Mouse (Mus musculus) heart, embryonic 15.5 days (tissue): ENCODE measurements around the gene Sept14. TPM values are rescaled to one million over a fixed set of nuclear protein-coding genes. Genes with fewer than 3 reads are reported as not detected.
"Not testable (repeated sequence)": the region's sequence is repeated elsewhere in the genome, so short reads cannot be mapped to it uniquely, and the experiment has no call there.

Experiments
- ATAC-seq: fragments of 200-750 bp; cut with Nextera tagmentation; replicated peaks from 2 replicates; pipeline ENCODE4 v1.8.0; 2017; ENCODE audit warnings: low read depth, moderate TSS enrichment; ENCODE audit not compliant: insufficient number of reproducible peaks, insufficient read depth, low FRiP score
- H3K27ac ChIP-seq: fragments of 300-500 bp; sonication (generic); 2 replicates; pipeline ENCODE4 v1.5.1; 2015; ENCODE audit warnings: mild to moderate bottlenecking, inconsistent platforms
- H3K27me3 ChIP-seq: fragments of 300-500 bp; sonication (generic); 2 replicates; pipeline ENCODE4 v1.6.1; 2015; ENCODE audit warnings: inconsistent platforms
- H3K36me3 ChIP-seq: fragments of 300-500 bp; sonication (generic); 2 replicates; pipeline ENCODE4 v1.6.1; 2015; ENCODE audit warnings: mild to moderate bottlenecking, inconsistent platforms
- H3K4me1 ChIP-seq: fragments of 300-500 bp; sonication (generic); replicated peaks from 2 replicates; pipeline ENCODE4 v1.6.1; 2015; ENCODE audit warnings: inconsistent platforms
- H3K4me2 ChIP-seq: fragments of 300-500 bp; sonication (generic); 2 replicates; pipeline ENCODE4 v1.6.1; 2015; ENCODE audit warnings: inconsistent platforms, mild to moderate bottlenecking, moderate library complexity
- H3K4me3 ChIP-seq: fragments of 300-500 bp; sonication (generic); 2 replicates; pipeline ENCODE4 v1.5.1; 2015; ENCODE audit warnings: mild to moderate bottlenecking, inconsistent platforms
- H3K9ac ChIP-seq: fragments of 300-500 bp; sonication (generic); 2 replicates; pipeline ENCODE4 v1.6.1; 2015; ENCODE audit warnings: mild to moderate bottlenecking, inconsistent platforms
- H3K9me3 ChIP-seq: fragments of 300-500 bp; sonication (generic); replicated peaks from 2 replicates; pipeline ENCODE4 v1.6.1; 2016; ENCODE audit warnings: inconsistent platforms
- WGBS: fragments of 180-500 bp; shearing (Covaris S2); methylation state at CpG from one replicate; pipeline ENCODE4 v1.1.7; 2015; ENCODE audit warnings: mixed read lengths; 5-methylcytosine and 5-hydroxymethylcytosine counted together
- polyA plus RNA-seq: library from polyadenylated mRNA; unstranded; fragments of >200 nt; fragmentation: Nextera tagmentation; extraction: Ambion mirVana; gene quantifications from 2 replicates; pipeline ENCODE4 v1.2.1, GENCODE M21; 2015

Gene Sept14
- polyA plus RNA-seq, 1 experiment from 2014 or later: not detected

DNA sequence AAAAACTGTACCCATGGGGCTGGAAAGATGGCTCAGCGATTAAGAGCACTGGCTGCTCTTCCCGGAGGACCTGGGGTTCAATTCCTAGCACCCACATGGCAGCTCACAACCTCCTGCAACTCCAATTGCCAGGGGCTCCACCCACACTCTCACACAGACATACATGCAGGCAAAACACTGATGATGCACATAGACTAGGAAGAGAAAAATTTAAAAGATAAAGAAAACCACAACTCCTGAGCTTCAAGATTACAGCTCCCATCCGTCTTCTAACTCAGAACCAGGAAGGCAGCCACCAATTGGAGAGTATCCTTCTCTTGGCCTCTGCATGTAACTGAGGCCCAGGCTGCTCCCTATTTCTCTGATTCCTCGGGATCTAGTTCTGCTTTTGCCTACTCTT lies 16.0 kb upstream of the Sept14 start:
- 45% methylated on average over 4 of the region's 4 CpGs for WGBS
- peak overlapping the region; percentile 98 for H3K27ac ChIP-seq
- no peak for ATAC-seq

GRCm38 (mm10) chr5:129720176-129720575 lies 11.9 kb upstream of the Sept14 start:
- ATAC-seq: no peak
- H3K4me3 ChIP-seq: no peak overlapping the region
- 85% methylated on average over 3 of the region's 3 CpGs for WGBS

More for the DNA sequence above, 16.0 kb upstream of the Sept14 start:
- Histone ChIP-seq H3K9ac (peak overlapping the region; percentile 86), H3K27me3 (no peaks in the 10 kb centered on the region), H3K4me1 (peaks cover 28% of the 10 kb centered on the region), H3K4me3 (peak overlapping the region; percentile 68), H3K36me3 (peaks cover 10% of the 10 kb centered on the region), H3K4me2 (peak overlapping the region; percentile 60), H3K9me3 (no peaks in the 10 kb centered on the region)

DNA sequence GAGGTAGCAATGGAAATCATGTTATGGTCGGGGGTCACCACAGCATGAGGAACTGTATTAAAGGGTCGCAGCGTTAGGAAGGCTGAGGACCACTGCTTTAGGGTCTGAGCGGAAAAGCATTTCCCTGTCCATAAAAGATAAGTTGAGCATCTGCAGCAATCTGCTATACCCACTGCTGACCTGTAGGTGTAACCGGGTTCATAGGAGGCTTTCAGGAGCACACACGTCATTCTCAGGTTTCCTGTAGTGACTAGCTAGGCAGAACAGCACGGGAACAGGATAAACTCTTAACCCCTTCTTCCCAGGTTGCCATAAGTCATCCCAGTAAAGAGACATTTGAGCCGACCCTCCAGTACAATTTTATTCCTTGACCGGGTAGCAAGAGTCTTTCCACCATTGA lies 8.7 kb upstream of the Sept14 start:
- H3K27me3 ChIP-seq: no peaks in the 10 kb centered on the region
- WGBS: 76% methylated on average over 9 of the region's 9 CpGs
- H3K4me2 ChIP-seq: no peak overlapping the region
- H3K4me1 ChIP-seq: peaks cover 8% of the 10 kb centered on the region
- no peak overlapping the region for H3K9ac ChIP-seq
- ATAC-seq: no peak
- H3K36me3 ChIP-seq: peaks cover 34% of the 10 kb centered on the region
- no peaks in the 10 kb centered on the region for H3K9me3 ChIP-seq
- H3K27ac ChIP-seq: no peak overlapping the region
- no peak overlapping the region for H3K4me3 ChIP-seq

More at GRCm38 (mm10) chr5:129720176-129720575, 11.9 kb upstream of the Sept14 start:
- no peak overlapping the region for H3K4me2 ChIP-seq
- H3K27ac ChIP-seq: no peak overlapping the region
- H3K4me1 ChIP-seq: peaks cover 10% of the 10 kb centered on the region
- H3K36me3 ChIP-seq: peaks cover 34% of the 10 kb centered on the region
- no peaks in the 10 kb centered on the region for H3K9me3 ChIP-seq
- no peak overlapping the region for H3K9ac ChIP-seq
- no peaks in the 10 kb centered on the region for H3K27me3 ChIP-seq

GRCm38 (mm10) chr5:129715326-129715861 lies 7.1 kb upstream of the Sept14 start, which contains the start of gene Mrps17:
Mrps17 (plus strand) TSS chr5:129715497.
- H3K36me3 ChIP-seq: peaks cover 34% of the 10 kb centered on the region
- ATAC-seq: peak; percentile 95
- peak within 1 kb of the TSS; percentile 83 for H3K9ac ChIP-seq
- under 1% methylated on average over 33 of the region's 33 CpGs for WGBS
- no peaks in the 10 kb centered on the region for H3K9me3 ChIP-seq
- H3K4me3 ChIP-seq: peak within 1 kb of the TSS; percentile 94
- no peaks in the 10 kb centered on the region for H3K27me3 ChIP-seq
- peaks cover 8% of the 10 kb centered on the region for H3K4me1 ChIP-seq
- peak within 1 kb of the TSS; percentile 84 for H3K4me2 ChIP-seq
- peak within 1 kb of the TSS; percentile 72 for H3K27ac ChIP-seq

GRCm38 (mm10) chr5:129703368-129703767 lies 4.9 kb downstream of the Sept14 start:
- H3K9me3 ChIP-seq: no peaks in the 10 kb centered on the region
- H3K4me3 ChIP-seq: no peak overlapping the region
- H3K4me1 ChIP-seq: no peaks in the 10 kb centered on the region
- H3K9ac ChIP-seq: no peak overlapping the region
- no peak overlapping the region for H3K4me2 ChIP-seq
- H3K27ac ChIP-seq: no peak overlapping the region
- no peaks in the 10 kb centered on the region for H3K36me3 ChIP-seq
- no peak for ATAC-seq
- H3K27me3 ChIP-seq: 0 out of 2 replicates have a peak, but pooled peaks cover 12% of the 10 kb centered on the region

- Histone ChIP-seq H3K27ac (no peak overlapping the region), H3K4me1 (no peaks in the 10 kb centered on the region), H3K27me3 (0 out of 2 replicates have a peak, but pooled peaks cover 12% of the 10 kb centered on the region), H3K36me3 (no peaks in the 10 kb centered on the region), H3K4me3 (no peak overlapping the region), H3K4me2 (no peak overlapping the region), H3K9me3 (no peaks in the 10 kb centered on the region), H3K9ac (no peak overlapping the region)
- ATAC-seq: no peak
- 73% methylated on average over 1 of the region's 1 CpGs for WGBS
Measured at GRCm38 (mm10) chr5:129701706-129702105, 6.6 kb downstream of the Sept14 start.

DNA sequence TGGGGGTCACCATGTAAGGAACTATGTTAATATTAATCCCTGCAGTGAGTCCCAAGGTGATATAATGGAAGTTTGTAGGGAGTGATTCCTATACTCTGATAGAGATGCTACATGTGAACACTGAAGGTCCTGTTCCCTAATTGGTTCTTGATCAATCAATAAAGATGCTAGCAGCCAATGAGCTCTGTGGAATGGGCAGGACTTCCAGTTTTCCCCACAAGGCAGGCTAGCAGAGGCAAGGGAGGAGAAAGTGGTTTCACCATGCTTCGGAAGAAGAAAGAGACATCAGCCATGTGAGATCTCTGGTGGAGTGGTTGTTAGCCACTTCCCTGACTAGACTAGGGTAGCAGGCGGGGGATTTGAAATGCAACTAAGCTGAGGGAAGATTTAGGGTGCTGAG lies 7.8 kb downstream of the Sept14 start:
- Histone ChIP-seq H3K4me1 (no peaks in the 10 kb centered on the region), H3K4me3 (no peak overlapping the region), H3K9ac (no peak overlapping the region), H3K27me3 (0 out of 2 replicates have a peak, but pooled peaks cover 12% of the 10 kb centered on the region), H3K36me3 (no peaks in the 10 kb centered on the region), H3K4me2 (no peak overlapping the region), H3K9me3 (no peaks in the 10 kb centered on the region), H3K27ac (no peak overlapping the region)
- no peak for ATAC-seq
- 24% methylated on average over 2 of the region's 2 CpGs for WGBS

GRCm38 (mm10) chr5:129690528-129690927 lies 17.8 kb downstream of the Sept14 start:
- Histone ChIP-seq H3K4me2 (no peak overlapping the region), H3K27me3 (no peaks in the 10 kb centered on the region), H3K4me1 (no peaks in the 10 kb centered on the region), H3K9me3 (no peaks in the 10 kb centered on the region), H3K9ac (no peak overlapping the region), H3K4me3 (no peak overlapping the region), H3K36me3 (no peaks in the 10 kb centered on the region), H3K27ac (no peak overlapping the region)
- WGBS: 72% methylated on average over 3 of the region's 3 CpGs
- ATAC-seq: no peak

DNA sequence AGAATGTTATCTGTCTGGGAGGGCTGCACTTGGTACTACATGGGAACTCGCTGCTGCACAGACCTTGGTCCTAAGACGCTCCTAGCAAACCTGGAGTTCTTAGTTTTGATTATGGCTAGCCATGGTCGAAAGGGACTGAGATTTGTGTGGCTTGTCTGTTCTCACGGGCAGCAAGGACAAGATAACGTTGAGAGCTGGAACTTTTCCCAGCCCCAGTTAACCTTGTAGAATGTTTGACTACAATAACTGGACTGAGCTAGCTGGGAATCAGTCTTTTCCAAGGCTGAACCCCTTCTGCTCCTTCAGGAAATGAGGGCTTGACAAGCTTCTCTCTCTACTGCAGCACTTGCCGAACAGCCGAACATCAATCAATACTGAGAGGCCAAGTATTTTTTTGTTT lies 20.7 kb downstream of the Sept14 start:
- Histone ChIP-seq H3K36me3 (no peaks in the 10 kb centered on the region), H3K27ac (no peak overlapping the region), H3K9ac (no peak overlapping the region), H3K4me3 (no peak overlapping the region), H3K4me1 (no peaks in the 10 kb centered on the region), H3K9me3 (no peaks in the 10 kb centered on the region), H3K4me2 (no peak overlapping the region), H3K27me3 (no peaks in the 10 kb centered on the region)
- no peak for ATAC-seq
- WGBS: 48% methylated on average over 7 of the region's 7 CpGs

GRCm38 (mm10) chr5:129685141-129685540 lies 23.2 kb downstream of the Sept14 start:
- not testable (repeated sequence) for ATAC-seq, H3K9ac ChIP-seq, H3K9me3 ChIP-seq, H3K27ac ChIP-seq, H3K4me1 ChIP-seq, H3K4me2 ChIP-seq, H3K36me3 ChIP-seq, H3K4me3 ChIP-seq, H3K27me3 ChIP-seq
- WGBS: 93% methylated on average over 5 of the region's 5 CpGs

DNA sequence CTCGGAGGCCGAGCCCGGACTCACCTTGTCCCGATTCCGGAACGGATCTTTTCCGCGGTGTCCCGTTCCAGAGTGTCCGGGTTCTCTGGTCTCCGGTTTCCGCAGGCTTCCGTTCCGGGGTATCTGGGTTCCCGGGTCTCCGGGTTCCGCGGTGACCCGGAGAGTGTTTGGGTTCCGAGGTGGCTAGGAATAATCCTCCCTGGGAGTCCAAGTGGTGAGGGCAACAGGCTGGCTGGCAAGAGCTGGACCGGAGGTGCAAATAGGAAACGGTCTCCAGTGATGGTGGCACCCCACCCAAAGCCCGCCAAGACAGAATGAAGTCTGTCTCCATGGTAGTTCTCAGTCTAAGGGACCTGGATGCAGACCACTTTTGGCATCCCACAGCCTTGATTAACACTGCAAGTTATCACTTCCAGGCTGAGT lies 38.3 kb downstream of the Sept14 start, which contains the start of gene Zfp11:
Zfp11 (minus strand) TSS at position 64 of the 423 bp plus-strand sequence.
- Histone ChIP-seq H3K4me1 (peaks cover 6% of the 10 kb centered on the region), H3K4me2 (peak within 1 kb of the TSS; percentile 71), H3K9ac (peak within 1 kb of the TSS; percentile 87), H3K27me3 (no peaks in the 10 kb centered on the region), H3K4me3 (peak within 1 kb of the TSS; percentile 73), H3K27ac (peak within 1 kb of the TSS; percentile 61), H3K9me3 (peaks cover 5% of the 10 kb centered on the region), H3K36me3 (no peaks in the 10 kb centered on the region)
- peak; percentile 80 for ATAC-seq
- WGBS: 2% methylated on average over 23 of the region's 23 CpGs

DNA sequence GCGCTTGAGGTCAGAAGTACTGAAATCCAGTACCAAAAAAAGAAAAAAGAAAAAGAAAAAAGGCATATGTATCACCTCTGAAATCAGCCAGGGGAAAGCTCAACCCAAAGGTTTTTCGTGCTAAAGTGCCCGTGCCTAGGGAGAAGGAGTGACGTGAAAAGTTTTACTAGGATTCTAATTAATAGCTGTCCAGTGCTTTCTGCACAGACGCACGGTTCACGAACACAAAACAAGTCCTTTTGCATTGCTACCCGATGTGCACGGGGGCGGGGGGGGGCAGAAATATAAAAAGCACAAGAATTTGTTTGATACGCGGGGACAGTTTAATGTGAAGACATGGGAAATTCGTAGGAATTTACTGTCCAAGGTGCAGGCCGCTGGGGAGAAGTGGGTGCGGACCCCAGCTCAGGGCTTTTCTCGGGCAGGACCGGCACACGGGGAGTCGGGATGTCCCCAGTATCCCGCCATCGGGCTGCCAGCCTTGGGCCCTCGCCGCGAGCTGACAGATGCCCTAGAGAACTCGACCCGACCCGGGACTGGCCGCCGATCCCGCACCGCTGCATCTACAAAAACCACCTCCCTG lies 38.8 kb downstream of the Sept14 start:
- Histone ChIP-seq H3K4me2 (peak overlapping the region; percentile 71), H3K9me3 (peaks cover 5% of the 10 kb centered on the region), H3K27ac (peak overlapping the region; percentile 61), H3K36me3 (no peaks in the 10 kb centered on the region), H3K9ac (peak overlapping the region; percentile 87), H3K27me3 (no peaks in the 10 kb centered on the region), H3K4me3 (peak overlapping the region; percentile 73), H3K4me1 (peaks cover 6% of the 10 kb centered on the region)
- WGBS: under 1% methylated on average over 31 of the region's 31 CpGs
- no peak; the same call in 1 of the 2 replicates for ATAC-seq
